In the genomic region with DNA sequence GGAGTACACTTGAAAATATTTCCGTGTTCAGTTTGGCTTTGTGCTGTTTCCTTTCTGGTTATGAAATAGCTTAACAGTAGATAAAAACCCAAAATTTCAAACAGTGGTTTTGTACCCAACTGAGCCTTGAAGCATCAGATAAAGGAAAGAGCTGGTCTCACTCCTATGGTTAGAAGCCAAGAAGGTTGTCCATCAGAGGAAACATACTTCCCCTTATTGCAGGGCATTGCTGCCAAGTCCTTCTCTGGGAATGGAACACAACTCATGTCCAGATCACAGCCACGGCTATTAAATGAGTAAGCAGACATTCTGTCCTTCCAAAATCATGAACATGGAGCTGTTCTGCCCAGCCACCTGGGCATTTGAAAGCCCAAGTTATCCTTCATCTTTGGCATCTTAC, we compare ENCODE assay signal across 24 mouse cellular contexts.
A peak's percentile ranks its signal among the peaks of the same experiment; 100 is the strongest.
DNase-seq lines count a peak whose midpoint lies in the region; ATAC-seq lines count a peak whose summit lies in the region.
"Had no signal": no experiment of that assay in that cellular context is flagged by ENCODE, and none has a peak within 500 bp of the region (broad histone marks: within the 10 kb centered on the region; RNA-seq: fewer than 3 reads in every experiment).

No protein-coding gene starts in this region.

- peak; percentile 27; the same call in 1 of the 2 replicates for ATAC-seq in megakaryocyte, adult 5-6 weeks (ENCODE audit: poor library complexity, severe bottlenecking)
- ATAC-seq: forebrain, embryonic 14.5 days; forebrain, postnatal 0 days; hindbrain, postnatal 0 days; inflammation-experienced regulatory T-cells, adult 6 months; intestine, embryonic 16.5 days had no signal

- peak; percentile 36 to 40 for DNase-seq in cerebellum, postnatal 10 days
- no peak for DNase-seq in cerebellum, adult 11-12 months
- peak; percentile 12 for DNase-seq in brain, adult 2 months (ENCODE audit: low read depth, low spot score)
- DNase-seq in fibroblast of lung, adult 2 months (ENCODE audit: low read depth) = peak; percentile 15
- no peak for DNase-seq in adrenal gland, postnatal 10 days
- DNase-seq in layer of hippocampus, adult 9-10 months (ENCODE audit: low spot score) = no peak
- no peak for DNase-seq in layer of hippocampus, adult 18-20 months (ENCODE audit: low spot score in 2 of 2)
- DNase-seq: adrenal gland, adult 2 months; adrenal gland, postnatal 25 days; B cell, adult 2 months; cerebellum, adult 8-10 months; cerebellum, postnatal 25 days; embryo, embryonic 11 days; forebrain, postnatal 0 days; gastrocnemius, postnatal 25 days; heart, adult 11 months; heart, postnatal 10 days; heart, postnatal 36 days; kidney, adult 18-20 months had no signal

Comparison
In these comparisons a context has a peak if more than half of its experiments do, and no peak if none do; other contexts are left out.
1. DNase-seq: peak in cerebellum, postnatal 10 days (2 of 2), brain, adult 2 months (single experiment) and fibroblast of lung, adult 2 months (single experiment); none in cerebellum, adult 11-12 months (single experiment), adrenal gland, postnatal 10 days (single experiment), layer of hippocampus, adult 9-10 months (single experiment) and layer of hippocampus, adult 18-20 months (0 of 2).